Mouse (Mus musculus) fibroblast of lung, adult 2 months (primary cell): ENCODE data around the gene Vmn1r137.
"Not testable (repeated sequence)": the region's sequence is repeated elsewhere in the genome, so short reads cannot be mapped to it uniquely, and the experiment has no call there.

Source experiments
- DNase-seq: peaks from one replicate; pipeline ENCODE4 v3.0.0-alpha.2; 2011; ENCODE audit warnings: low read depth

Vmn1r137 gene

DNA sequence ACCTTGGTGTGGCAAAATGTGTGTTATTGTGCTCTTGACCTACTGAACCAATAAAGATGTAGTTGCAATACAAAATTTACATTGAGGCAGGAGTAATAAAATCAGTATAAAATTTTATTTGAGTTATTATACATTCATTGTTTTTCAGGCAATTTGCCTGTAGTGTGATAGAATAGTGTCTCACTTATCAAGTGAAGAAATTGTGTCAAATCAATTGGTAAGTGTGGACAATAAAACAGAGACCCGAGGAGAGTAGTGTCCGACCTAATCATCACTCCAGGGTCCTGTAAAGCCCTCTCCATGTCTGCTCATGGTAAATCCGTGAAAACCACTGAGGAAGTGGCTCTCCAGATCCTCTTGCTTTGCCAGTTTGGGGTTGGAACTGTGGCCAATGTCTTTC, at the start of gene Vmn1r137:
Gene Vmn1r137, plus strand, starts transcription at position 301 of the 400 bp plus-strand sequence.
- DNase-seq = not testable (repeated sequence)

DNA sequence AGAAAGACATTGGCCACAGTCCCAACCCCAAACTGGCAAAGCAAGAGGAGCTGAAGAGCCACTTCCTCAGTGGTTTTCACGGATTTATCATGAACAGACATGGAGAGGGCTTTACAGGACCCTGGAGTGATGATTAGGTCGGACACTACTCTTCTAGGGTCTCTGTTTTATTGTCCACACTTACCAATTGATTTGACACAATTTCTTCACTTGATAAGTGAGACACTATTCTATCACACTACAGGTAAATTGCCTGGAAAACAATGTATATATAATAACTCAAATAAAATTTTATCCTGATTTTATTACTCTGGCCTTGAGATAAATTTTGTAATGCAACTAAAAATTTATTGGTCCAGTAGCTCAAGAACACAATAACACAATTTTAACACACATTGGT, 34.4 kb downstream of the Vmn1r137 start, which contains the start of gene Vmn1r138:
Gene Vmn1r138, minus strand, starts transcription at position 101 of the 400 bp plus-strand sequence.
- DNase-seq = not testable (repeated sequence)
